8 mouse cellular contexts compared by ENCODE assay signal in the genomic region with DNA sequence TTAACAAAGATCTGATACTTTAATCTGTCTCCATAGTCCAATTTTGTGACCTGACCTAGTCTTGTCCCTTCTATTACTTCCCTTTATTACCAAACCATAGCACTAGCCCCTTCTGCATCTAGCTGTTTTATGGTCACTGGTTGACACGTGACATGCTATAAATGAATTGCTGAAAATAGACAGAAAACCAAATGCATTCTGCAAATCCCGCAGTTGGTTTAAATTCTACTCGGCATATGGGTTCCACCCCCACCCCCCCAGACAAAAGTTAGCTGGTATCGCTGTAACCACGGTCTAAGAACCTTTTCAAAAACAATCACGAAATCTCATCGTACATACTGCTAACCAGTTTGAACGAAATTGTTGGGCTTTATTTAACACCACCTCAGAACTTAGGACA. TPM values are rescaled to one million over a fixed set of nuclear protein-coding genes. Genes with fewer than 3 reads are reported as not detected.
A peak's percentile ranks its signal among the peaks of the same experiment; 100 is the strongest.
DNase-seq lines count a peak whose midpoint lies in the region; ATAC-seq and TF ChIP-seq lines count a peak whose summit lies in the region.

No protein-coding gene starts in this region.

- no peaks in the 10 kb centered on the region for H3K27me3 ChIP-seq in kidney, postnatal 0 days (ENCODE audit: insufficient read depth, low read length)
- no peaks in the 10 kb centered on the region for H3K27me3 ChIP-seq in hindbrain, embryonic 15.5 days
- H3K27me3 ChIP-seq in midbrain, postnatal 0 days (ENCODE audit: insufficient read depth, low read length): no peaks in the 10 kb centered on the region

- H3K9ac ChIP-seq in kidney, postnatal 0 days (ENCODE audit: low read depth, low read length): peak overlapping the region; percentile 92
- peak overlapping the region; percentile 88 for H3K9ac ChIP-seq in hindbrain, embryonic 15.5 days
- peak overlapping the region; percentile 87 for H3K9ac ChIP-seq in midbrain, postnatal 0 days (replicated peaks; ENCODE audit: low read length, poor library complexity, severe bottlenecking)

- no peaks in the 10 kb centered on the region for H3K9me3 ChIP-seq in kidney, postnatal 0 days (replicated peaks; ENCODE audit: low read length)
- H3K9me3 ChIP-seq in hindbrain, embryonic 15.5 days: no peaks in the 10 kb centered on the region
- H3K9me3 ChIP-seq in midbrain, postnatal 0 days (ENCODE audit: low read length): no peaks in the 10 kb centered on the region

- no peaks in the 10 kb centered on the region for H3K36me3 ChIP-seq in kidney, postnatal 0 days (ENCODE audit: insufficient read depth, low read length)
- no peaks in the 10 kb centered on the region for H3K36me3 ChIP-seq in hindbrain, embryonic 15.5 days
- H3K36me3 ChIP-seq in midbrain, postnatal 0 days (ENCODE audit: insufficient read depth, low read length): no peaks in the 10 kb centered on the region

- H3K4me3 ChIP-seq in kidney, postnatal 0 days (replicated peaks; ENCODE audit: low read depth, low read length): peak overlapping the region; percentile 85
- H3K4me3 ChIP-seq in hindbrain, embryonic 15.5 days: peak overlapping the region; percentile 77
- peak overlapping the region; percentile 84 for H3K4me3 ChIP-seq in midbrain, postnatal 0 days (ENCODE audit: low read depth, low read length)

- no peak for TF ChIP-seq CTCF in kidney, postnatal 0 days (IDR thresholded peaks at IDR 0.05; ENCODE audit: low read depth)
- TF ChIP-seq CTCF in midbrain, postnatal 0 days (IDR thresholded peaks at IDR 0.05): no peak

- no peak for DNase-seq in kidney, postnatal 0 days (ENCODE audit: low spot score)
- DNase-seq in kidney, postnatal 36 days: no peak
- peak; percentile 29 for DNase-seq in brain, adult 2 months (ENCODE audit: low read depth, low spot score)
- DNase-seq in midbrain, postnatal 0 days (ENCODE audit: low spot score): no peak
- no peak for DNase-seq in adrenal gland, postnatal 36 days
- no peak for DNase-seq in gastrocnemius, adult 18-20 months (ENCODE audit: low spot score)
- DNase-seq in thymus, adult 18-20 months: no peak

- ATAC-seq in kidney, postnatal 0 days (replicated peaks; ENCODE audit: low FRiP score, low read depth): no peak
- no peak for ATAC-seq in hindbrain, embryonic 15.5 days (ENCODE audit: low FRiP score, low read depth)
- ATAC-seq in midbrain, postnatal 0 days (ENCODE audit: low FRiP score): no peak

- H3K4me1 ChIP-seq in kidney, postnatal 0 days (replicated peaks; ENCODE audit: insufficient read depth, low read length): peaks cover 4% of the 10 kb centered on the region; the same call in 1 of the 2 replicates
- peaks cover 22% of the 10 kb centered on the region for H3K4me1 ChIP-seq in hindbrain, embryonic 15.5 days (replicated peaks)
- H3K4me1 ChIP-seq in midbrain, postnatal 0 days (ENCODE audit: insufficient read depth, low read length): no peaks in the 10 kb centered on the region

- 1% methylated on average over 8 of the region's 8 CpGs for WGBS in kidney, postnatal 0 days
- 6% methylated on average over 8 of the region's 8 CpGs for WGBS in hindbrain, embryonic 15.5 days
- WGBS in midbrain, postnatal 0 days: 6% methylated on average over 8 of the region's 8 CpGs

- H3K27ac ChIP-seq in kidney, postnatal 0 days: peak overlapping the region; percentile 95
- H3K27ac ChIP-seq in hindbrain, embryonic 15.5 days (replicated peaks): peak overlapping the region; percentile 87; the same call in 1 of the 2 replicates
- H3K27ac ChIP-seq in midbrain, postnatal 0 days (ENCODE audit: low read depth, low read length): no peak overlapping the region; the same call in 1 of the 2 replicates

- peak overlapping the region; percentile 70 for H3K4me2 ChIP-seq in kidney, postnatal 0 days (ENCODE audit: low read length)
- H3K4me2 ChIP-seq in hindbrain, embryonic 15.5 days: peak overlapping the region; percentile 86
- peak overlapping the region; percentile 66 for H3K4me2 ChIP-seq in midbrain, postnatal 0 days (ENCODE audit: low read depth, low read length, poor library complexity, severe bottlenecking)

RNA-seq across cellular contexts. Expression of a gene that starts 1.0 kb away (rescaled TPM):
- 53.0 and 54.5 TPM in 2 replicates for polyA plus RNA-seq in kidney, postnatal 0 days (2015; fragmentation: Nextera tagmentation; extraction: Ambion mirVana)
- polyA plus RNA-seq in hindbrain, embryonic 15.5 days (2015; fragmentation: Nextera tagmentation; extraction: Ambion mirVana): 33.8 and 35.6 TPM in 2 replicates
- 41.7 and 48.6 TPM in 2 replicates for total RNA-seq in midbrain, postnatal 0 days (2014; rRNA removed)
- 21.7 and 22.3 TPM in 2 replicates for polyA plus RNA-seq in midbrain, postnatal 0 days (2015; fragmentation: Nextera tagmentation; extraction: Ambion mirVana)
- total RNA-seq in adrenal gland, postnatal 36 days (2021): 10 to 100 TPM; 49.9 to 51.4 TPM
- 10 to 100 TPM in 1 of 2 experiments, 1 to 10 TPM in 1; 9.4 to 10.7 TPM for total RNA-seq in gastrocnemius, adult 18-20 months (2021)

RNA-seq across cellular contexts. Expression of a gene that starts 45.8 kb away (rescaled TPM):
- 101 and 103 TPM in 2 replicates for polyA plus RNA-seq in kidney, postnatal 0 days (2015; fragmentation: Nextera tagmentation; extraction: Ambion mirVana)
- polyA plus RNA-seq in hindbrain, embryonic 15.5 days (2015; fragmentation: Nextera tagmentation; extraction: Ambion mirVana): 49.1 and 62.1 TPM in 2 replicates
- total RNA-seq in midbrain, postnatal 0 days (2014; rRNA removed): 12.7 and 22.5 TPM in 2 replicates
- 11.5 and 11.7 TPM in 2 replicates for polyA plus RNA-seq in midbrain, postnatal 0 days (2015; fragmentation: Nextera tagmentation; extraction: Ambion mirVana)
- total RNA-seq in adrenal gland, postnatal 36 days (2021): 1 to 10 TPM; 5.5 to 6.5 TPM
- not detected for total RNA-seq in gastrocnemius, adult 18-20 months (2021)

RNA-seq across cellular contexts. Expression of a gene that starts 56.5 kb away (rescaled TPM):
- polyA plus RNA-seq in kidney, postnatal 0 days (2015; fragmentation: Nextera tagmentation; extraction: Ambion mirVana): 20.9 and 23.8 TPM in 2 replicates
- polyA plus RNA-seq in hindbrain, embryonic 15.5 days (2015; fragmentation: Nextera tagmentation; extraction: Ambion mirVana): 8.5 and 9.1 TPM in 2 replicates
- 0.71 and 2.2 TPM in 2 replicates for total RNA-seq in midbrain, postnatal 0 days (2014; rRNA removed)
- polyA plus RNA-seq in midbrain, postnatal 0 days (2015; fragmentation: Nextera tagmentation; extraction: Ambion mirVana): 4.3 and 4.4 TPM in 2 replicates
- under 1 TPM; 0.66 TPM for total RNA-seq in adrenal gland, postnatal 36 days (2021)
- not detected for total RNA-seq in gastrocnemius, adult 18-20 months (2021)

Comparison
In these comparisons a context has a peak if more than half of its experiments do, and no peak if none do; other contexts are left out.
1. RNA of a gene that starts 45.8 kb away (total RNA-seq): 12.7 to 22.5 TPM in midbrain, postnatal 0 days and 5.5 to 6.5 TPM in adrenal gland, postnatal 36 days; not detected in gastrocnemius, adult 18-20 months; every median in the first group is over 4 times any median in the second.
2. Peak in every context shown above with its lines, with median percentiles within 50 percentile points of each other: H3K4me2 ChIP-seq, H3K4me3 ChIP-seq and H3K9ac ChIP-seq.